Mouse (Mus musculus): ENCODE data around the gene Trpm1.

- no peak for TF ChIP-seq CTCF (IDR thresholded peaks at IDR 0.05)
- no peak for TF ChIP-seq EP300 (IDR thresholded peaks at IDR 0.05)
Measured at GRCm38 (mm10) chr7:64278526-64278925, 124.9 kb downstream of the Trpm1 start.

Measured in lung, postnatal 0 days (tissue).